Mouse (Mus musculus) Patski (cell line): ENCODE results near the gene Cops2. TPM values are rescaled to one million over a fixed set of nuclear protein-coding genes. Genes with fewer than 3 reads are reported as not detected.
A peak's percentile ranks its signal among the peaks of the same experiment; 100 is the strongest.

Experiments
- ATAC-seq: fragments of 100-300 bp; one replicate; pipeline ENCODE4 v1.8.0; 2021
- CTCF ChIA-PET: fragments of 350-600 bp; sonication (Branson Sonifier 250); formaldehyde crosslinking; loops from one replicate; lab custom pipeline; 2022; ENCODE audit warnings: inconsistent platforms; lab: Charles Lee
- POLR2A ChIA-PET: fragments of 350-600 bp; sonication (Branson Sonifier 250); formaldehyde crosslinking; loops from one replicate; lab custom pipeline; 2022; ENCODE audit warnings: antibody characterized with exemption, inconsistent platforms; lab: Charles Lee
- DNase-seq: peaks from one replicate; pipeline ENCODE4 v3.0.0-alpha.2; 2011; ENCODE audit warnings: low read depth, low spot score
- H3K27me3 ChIP-seq: fragments of 371-371 bp; one replicate; pipeline ENCODE4 v1.5.1; 2021
- CTCF ChIP-seq: fragments of 100-300 bp; IDR thresholded peaks from one replicate; pipeline ENCODE4 v1.5.1; 2021
- in situ Hi-C: fragments of 300-500 bp; cut with MboI; formaldehyde crosslinking; loops from 3 replicates; pipeline ENCODE4 v1.11.1; 2018; ENCODE audit warnings: low pct_unique_long_range_greater_than_20kb, mixed read lengths
- polyA plus RNA-seq: library from polyadenylated mRNA; unstranded; gene quantifications from one replicate; pipeline ENCODE4 v1.2.3, GENCODE M21; 2021

The Cops2 gene
- polyA plus RNA-seq, 1 experiment from 2014 or later = 154 TPM

DNA sequence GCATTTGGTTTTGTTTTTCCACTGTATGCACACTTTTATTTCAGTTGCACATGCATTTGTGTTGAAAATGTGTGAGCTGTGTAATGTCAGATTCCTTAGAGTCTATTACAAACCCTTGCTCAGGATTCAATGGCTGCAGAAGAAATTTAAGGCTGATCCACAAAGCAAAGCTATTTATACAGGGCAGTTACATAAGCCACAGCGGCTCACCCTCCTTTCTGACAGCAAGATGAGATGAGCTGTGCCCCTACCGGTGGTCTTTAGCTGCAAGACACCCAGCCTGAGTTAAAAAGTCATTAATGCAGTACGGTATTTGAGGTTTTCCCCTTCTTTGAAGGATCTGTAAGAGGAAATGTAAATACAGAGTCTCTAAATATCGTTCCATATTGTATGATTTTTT, 75.1 kb downstream of the Cops2 start:
- POLR2A ChIA-PET = interaction anchor here (1.3 kb wide), 1 partner anchor 9 kb away, joined by 3 read pairs; no protein-coding TSS in a partner anchor
- CTCF ChIA-PET = no interaction called here
- H3K27me3 ChIP-seq = no peaks in the 10 kb centered on the region
- DNase-seq = no peak
- ATAC-seq = no peak
- TF ChIP-seq CTCF = no peak
- in situ Hi-C loops = no loop called here

DNA sequence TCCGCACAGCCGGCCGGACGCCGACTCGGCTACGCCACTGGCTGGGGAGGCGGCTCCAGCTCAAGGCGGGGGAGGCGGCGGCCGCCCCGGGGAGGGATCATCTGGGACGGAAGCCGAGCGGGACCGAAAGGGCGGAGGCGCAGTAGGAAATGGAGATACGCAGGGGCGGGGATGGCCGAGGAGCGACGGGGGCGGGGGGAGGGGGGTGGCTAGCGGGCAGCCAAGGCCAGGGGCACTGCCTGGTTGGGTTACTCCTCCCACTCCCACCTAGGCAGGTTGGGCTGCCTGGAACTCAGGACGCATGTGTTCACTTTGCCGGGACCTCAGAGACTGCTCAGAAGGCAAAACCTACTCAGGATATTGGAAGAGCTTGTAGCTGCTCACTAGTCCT, 76.2 kb downstream of the Cops2 start, which contains the start of gene Secisbp2l:
TSS of gene Secisbp2l (minus strand) at position 152 of the 391 bp plus-strand sequence.
- TF ChIP-seq CTCF = no peak
- in situ Hi-C loops = no loop called here
- peak; percentile 90 for ATAC-seq
- peak; percentile 41 for DNase-seq
- H3K27me3 ChIP-seq = no peaks in the 10 kb centered on the region
- ChIA-PET CTCF (interaction anchor here (1.0 kb wide), 1 partner anchor 9 kb away, joined by 3 read pairs; no protein-coding TSS in a partner anchor), POLR2A (interaction anchor here (1.3 kb wide), 1 partner anchor 10 kb away, joined by 3 read pairs; no protein-coding TSS in a partner anchor)

DNA sequence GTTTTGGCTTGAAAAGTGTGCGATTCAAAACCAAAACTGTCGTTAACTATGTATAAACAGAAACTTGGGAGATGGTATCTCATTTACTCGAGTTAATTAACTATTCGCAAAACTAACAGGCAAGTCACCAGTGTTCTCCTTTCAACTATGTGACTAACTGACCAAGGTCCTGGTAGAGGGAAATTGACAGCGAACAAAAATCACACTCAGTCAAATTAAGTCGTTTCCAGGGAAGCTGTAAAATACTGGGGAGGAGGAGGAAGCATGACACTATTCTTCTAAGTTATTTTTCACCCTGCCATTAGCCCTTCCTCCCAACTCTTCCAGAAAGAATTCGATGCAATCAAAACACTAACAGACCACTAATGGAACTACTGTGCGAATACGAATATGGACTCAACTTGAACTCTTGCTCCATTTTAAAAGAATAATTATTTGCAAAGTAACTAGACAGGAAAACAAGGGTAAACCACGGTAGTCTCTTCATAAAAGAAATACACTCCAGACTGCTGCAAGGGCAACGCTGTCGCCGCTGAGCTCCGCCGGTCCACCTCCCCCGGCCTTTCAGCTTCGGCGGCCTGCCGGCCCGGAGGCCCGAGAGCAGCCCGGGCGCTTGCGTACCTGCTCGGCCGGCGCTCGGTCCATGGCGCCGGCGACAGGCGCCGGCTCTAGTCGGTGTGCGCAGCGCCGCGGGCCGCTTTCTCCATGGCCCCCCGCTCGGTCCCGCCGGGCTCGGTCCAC, 76.8 kb downstream of the Cops2 start:
- DNase-seq (no peak), ATAC-seq (peak; percentile 3)
- no peaks in the 10 kb centered on the region for H3K27me3 ChIP-seq
- no peak for TF ChIP-seq CTCF
- CTCF ChIA-PET = interaction anchor here (1.0 kb wide), 1 partner anchor 9 kb away, joined by 3 read pairs; no protein-coding TSS in a partner anchor
- in situ Hi-C loops = no loop called here
- POLR2A ChIA-PET = interaction anchor here (1.3 kb wide), 1 partner anchor 11 kb away, joined by 3 read pairs; no protein-coding TSS in a partner anchor

DNA sequence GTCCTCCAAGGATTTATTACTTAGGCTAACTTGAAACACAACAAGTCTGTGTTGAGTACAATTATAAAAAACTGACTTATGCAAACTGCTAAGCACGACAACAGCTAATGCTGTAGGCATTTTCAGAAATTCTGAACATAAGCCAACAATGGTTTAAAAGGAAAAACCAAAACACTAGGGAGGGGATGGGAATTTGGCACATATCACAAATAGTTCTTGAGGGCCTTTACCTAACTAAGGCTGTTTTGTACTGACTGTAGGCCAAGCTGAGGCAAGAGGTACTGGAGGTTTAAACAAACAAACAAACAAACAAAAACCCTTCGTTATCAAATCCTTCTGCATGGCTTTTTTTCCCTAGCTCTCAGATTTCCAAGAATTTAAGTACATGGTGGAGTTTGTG, 77.9 kb downstream of the Cops2 start:
- no peak for TF ChIP-seq CTCF
- H3K27me3 ChIP-seq = no peaks in the 10 kb centered on the region
- POLR2A ChIA-PET = no interaction called here
- CTCF ChIA-PET = interaction anchor here (0.8 to 1.1 kb wide), 3 partner anchors 9 to 101 kb away, joined by 3 read pairs; no protein-coding TSS in a partner anchor
- in situ Hi-C loops = no loop called here
- no peak for ATAC-seq
- no peak for DNase-seq

Other genes starting within 250 kb of the Cops2 start
- gene Cep152, start 234.0 kb downstream of the Cops2 start, polyA plus RNA-seq = 5.1 TPM
- 91.7 TPM for gene Eid1, start 186.0 kb downstream of the Cops2 start, polyA plus RNA-seq
- 0.87 TPM for gene Shc4, start 135.0 kb downstream of the Cops2 start, polyA plus RNA-seq
- 35.1 TPM for gene Secisbp2l, start 76.3 kb downstream of the Cops2 start, polyA plus RNA-seq
- 69.1 TPM for gene Galk2, start within 50 bp of the Cops2 start, polyA plus RNA-seq
- gene Fgf7, start 175.5 kb upstream of the Cops2 start, polyA plus RNA-seq = 5.9 TPM